Mouse (Mus musculus): ENCODE measurements around the gene Orai2.

DNA sequence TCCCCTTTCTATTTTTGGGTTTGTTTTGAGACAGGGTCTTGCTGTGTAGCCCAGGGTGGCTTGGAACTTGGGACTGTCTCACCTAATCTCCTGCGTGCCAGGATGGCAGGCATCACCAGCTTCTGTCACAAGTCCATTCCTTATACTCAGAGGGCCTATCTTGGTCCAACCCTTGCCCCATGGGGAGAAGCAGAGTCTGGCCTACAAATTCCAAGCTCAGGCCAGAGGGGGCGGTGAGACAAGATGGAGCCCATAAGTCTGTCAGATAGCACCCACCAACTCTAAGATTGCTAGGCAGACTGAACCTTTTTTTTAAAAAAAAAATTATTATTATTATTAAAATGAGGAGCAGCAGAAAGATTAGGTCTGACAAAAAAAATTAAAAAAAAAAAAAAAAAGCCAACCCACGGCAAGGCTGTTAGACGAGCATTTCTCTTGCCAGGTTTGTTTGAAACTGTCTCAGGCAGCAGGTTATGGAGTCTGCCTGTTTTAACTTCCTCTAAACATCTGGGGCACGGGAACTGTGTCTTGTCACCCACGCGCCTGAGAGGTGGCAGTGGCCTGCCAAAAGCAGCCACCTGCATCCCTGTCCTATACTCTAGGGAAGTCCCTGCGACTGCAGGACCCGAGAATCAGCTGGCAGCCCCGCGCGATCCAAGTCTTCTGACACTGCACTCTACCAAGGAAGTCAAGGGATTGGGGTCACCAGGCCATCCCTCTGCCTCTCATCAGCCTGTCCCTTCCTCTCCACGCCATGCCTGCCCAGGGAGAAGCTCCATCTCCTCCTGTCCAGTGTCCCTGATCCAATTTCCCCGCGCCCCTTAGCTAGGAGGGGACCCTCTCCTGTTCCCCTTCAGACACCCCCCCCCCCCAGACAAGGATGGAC lies 644 bp downstream of the Orai2 start:
- TF ChIP-seq CTCF (IDR thresholded peaks at IDR 0.05; ENCODE audit: low read depth) (no peak), EP300 (IDR thresholded peaks at IDR 0.05; ENCODE audit: low read depth) (no peak)
